Mouse (Mus musculus): ENCODE results near the gene Snap29.

The Snap29 gene

GRCm38 (mm10) chr16:17405736-17406443, at the start of gene Snap29, which contains the start of gene Pi4ka:
Snap29 (plus strand) TSS chr16:17405986.
Pi4ka (minus strand) TSS chr16:17406314.
- peak; percentile 99 for DNase-seq (ENCODE audit: low read depth, low spot score)

GRCm38 (mm10) chr16:17356031-17356430, 49.8 kb upstream of the Snap29 start:
- DNase-seq (ENCODE audit: low read depth, low spot score), result no peak

GRCm38 (mm10) chr16:17358787-17359186, 47.0 kb upstream of the Snap29 start:
- no peak for DNase-seq (ENCODE audit: low read depth, low spot score)

GRCm38 (mm10) chr16:17382306-17382705, 23.5 kb upstream of the Snap29 start:
- no peak for DNase-seq (ENCODE audit: low read depth, low spot score)

GRCm38 (mm10) chr16:17383594-17384326, 22.0 kb upstream of the Snap29 start:
- DNase-seq (ENCODE audit: low read depth, low spot score), result no peak

- no peak for DNase-seq (ENCODE audit: low read depth, low spot score)
These were observed 13.0 kb upstream of the Snap29 start for GRCm38 (mm10) chr16:17392784-17393183.

- DNase-seq (ENCODE audit: low read depth, low spot score), result peak; percentile 77
These were observed 2.9 kb upstream of the Snap29 start for GRCm38 (mm10) chr16:17402855-17403254.

- DNase-seq (ENCODE audit: low read depth, low spot score), result no peak
These were observed 502 bp upstream of the Snap29 start for GRCm38 (mm10) chr16:17405271-17405696.

- DNase-seq (ENCODE audit: low read depth, low spot score), result peak; percentile 75
These were observed 886 bp downstream of the Snap29 start for GRCm38 (mm10) chr16:17406512-17407231.

- peak; percentile 82 for DNase-seq (ENCODE audit: low read depth, low spot score)
These were observed 3.3 kb downstream of the Snap29 start for GRCm38 (mm10) chr16:17409046-17409445.

GRCm38 (mm10) chr16:17410209-17410608, 4.4 kb downstream of the Snap29 start:
- no peak for DNase-seq (ENCODE audit: low read depth, low spot score)

GRCm38 (mm10) chr16:17423021-17423420, 17.2 kb downstream of the Snap29 start:
- DNase-seq (ENCODE audit: low read depth, low spot score), result no peak

GRCm38 (mm10) chr16:17432576-17432975, 26.8 kb downstream of the Snap29 start:
- DNase-seq (ENCODE audit: low read depth, low spot score), result peak; percentile 42

GRCm38 (mm10) chr16:17451541-17452372, 46.0 kb downstream of the Snap29 start, which contains the start of gene Crkl:
Crkl (plus strand) TSS chr16:17451987.
- peak; percentile 98 for DNase-seq (ENCODE audit: low read depth, low spot score)

GRCm38 (mm10) chr16:17452373-17452715, 46.6 kb downstream of the Snap29 start:
- no peak for DNase-seq (ENCODE audit: low read depth, low spot score)

GRCm38 (mm10) chr16:17456901-17457300, 51.1 kb downstream of the Snap29 start:
- no peak for DNase-seq (ENCODE audit: low read depth, low spot score)

- DNase-seq (ENCODE audit: low read depth, low spot score), result peak; percentile 57
These were observed 54.5 kb downstream of the Snap29 start for GRCm38 (mm10) chr16:17460254-17460653.

- DNase-seq (ENCODE audit: low read depth, low spot score), result no peak
These were observed 55.8 kb downstream of the Snap29 start for GRCm38 (mm10) chr16:17461596-17461995.

- DNase-seq (ENCODE audit: low read depth, low spot score), result no peak
These were observed 57.4 kb downstream of the Snap29 start for GRCm38 (mm10) chr16:17463184-17463583.

- no peak for DNase-seq (ENCODE audit: low read depth, low spot score)
These were observed 61.3 kb downstream of the Snap29 start for GRCm38 (mm10) chr16:17466875-17467663.

Measured in A20 (cell line).